Mouse (Mus musculus): ENCODE measurements at regions not wholly inside any gene's neighbourhood (a gene's known extent, or its start where the extent isn't known, plus 50 kb on each side); places are given as distances from the start of the nearest gene placed in this dataset.
A peak's percentile ranks its signal among the peaks of the same experiment; 100 is the strongest.

GRCm38 (mm10) chr8:128148351-128148942 lies 210.0 kb upstream of the Nrp1 start:
- DNase-seq (ENCODE audit: low spot score in 2 of 2) = no peak

GRCm38 (mm10) chr8:128155604-128156003 lies 202.8 kb upstream of the Nrp1 start:
- DNase-seq (ENCODE audit: low spot score in 2 of 2) = no peak

GRCm38 (mm10) chr8:128156221-128156620 lies 202.2 kb upstream of the Nrp1 start:
- no peak for DNase-seq (ENCODE audit: low spot score in 2 of 2)

- DNase-seq (ENCODE audit: low spot score in 2 of 2) = no peak
These were observed 195.5 kb upstream of the Nrp1 start for GRCm38 (mm10) chr8:128162857-128163256.

- DNase-seq (ENCODE audit: low spot score in 2 of 2) = no peak
These were observed 193.4 kb upstream of the Nrp1 start for GRCm38 (mm10) chr8:128164976-128165375.

GRCm38 (mm10) chr8:128165591-128165990 lies 192.8 kb upstream of the Nrp1 start:
- no peak for DNase-seq (ENCODE audit: low spot score in 2 of 2)

- no peak for DNase-seq (ENCODE audit: low spot score in 2 of 2)
These were observed 192.3 kb upstream of the Nrp1 start for GRCm38 (mm10) chr8:128166097-128166496.

- DNase-seq (ENCODE audit: low spot score in 2 of 2) = no peak
These were observed 189.6 kb upstream of the Nrp1 start for GRCm38 (mm10) chr8:128168819-128169218.

GRCm38 (mm10) chr8:128171116-128171515 lies 187.3 kb upstream of the Nrp1 start:
- DNase-seq (ENCODE audit: low spot score in 2 of 2) = no peak

- DNase-seq (ENCODE audit: low spot score in 2 of 2) = no peak
These were observed 178.2 kb upstream of the Nrp1 start for GRCm38 (mm10) chr8:128180214-128180613.

GRCm38 (mm10) chr8:128183081-128183480 lies 175.3 kb upstream of the Nrp1 start:
- no peak for DNase-seq (ENCODE audit: low spot score in 2 of 2)

GRCm38 (mm10) chr8:128188321-128188720 lies 170.1 kb upstream of the Nrp1 start:
- DNase-seq (ENCODE audit: low spot score in 2 of 2) = no peak

GRCm38 (mm10) chr8:128193293-128193887 lies 165.0 kb upstream of the Nrp1 start:
- no peak for DNase-seq (ENCODE audit: low spot score in 2 of 2)

- DNase-seq (ENCODE audit: low spot score in 2 of 2) = no peak
These were observed 157.6 kb upstream of the Nrp1 start for GRCm38 (mm10) chr8:128200815-128201214.

- DNase-seq (ENCODE audit: low spot score in 2 of 2) = no peak
These were observed 156.8 kb upstream of the Nrp1 start for GRCm38 (mm10) chr8:128201635-128202034.

- no peak for DNase-seq (ENCODE audit: low spot score in 2 of 2)
These were observed 156.1 kb upstream of the Nrp1 start for GRCm38 (mm10) chr8:128202158-128202886.

GRCm38 (mm10) chr8:128204803-128205202 lies 153.6 kb upstream of the Nrp1 start:
- DNase-seq (ENCODE audit: low spot score in 2 of 2) = no peak

- no peak for DNase-seq (ENCODE audit: low spot score in 2 of 2)
These were observed 151.3 kb upstream of the Nrp1 start for GRCm38 (mm10) chr8:128207138-128207537.

GRCm38 (mm10) chr8:128210761-128211160 lies 147.6 kb upstream of the Nrp1 start:
- DNase-seq (ENCODE audit: low spot score in 2 of 2) = no peak

- DNase-seq (ENCODE audit: low spot score in 2 of 2) = no peak
These were observed 146.2 kb upstream of the Nrp1 start for GRCm38 (mm10) chr8:128212223-128212622.

- no peak for DNase-seq (ENCODE audit: low spot score in 2 of 2)
These were observed 144.1 kb upstream of the Nrp1 start for GRCm38 (mm10) chr8:128214256-128214655.

GRCm38 (mm10) chr8:128218886-128219285 lies 139.5 kb upstream of the Nrp1 start:
- no peak for DNase-seq (ENCODE audit: low spot score in 2 of 2)

- peak in 1 of 2 experiments; percentile 38 for DNase-seq (ENCODE audit: low spot score in 2 of 2)
These were observed 138.9 kb upstream of the Nrp1 start for GRCm38 (mm10) chr8:128219539-128219938.
